In the genomic region with DNA sequence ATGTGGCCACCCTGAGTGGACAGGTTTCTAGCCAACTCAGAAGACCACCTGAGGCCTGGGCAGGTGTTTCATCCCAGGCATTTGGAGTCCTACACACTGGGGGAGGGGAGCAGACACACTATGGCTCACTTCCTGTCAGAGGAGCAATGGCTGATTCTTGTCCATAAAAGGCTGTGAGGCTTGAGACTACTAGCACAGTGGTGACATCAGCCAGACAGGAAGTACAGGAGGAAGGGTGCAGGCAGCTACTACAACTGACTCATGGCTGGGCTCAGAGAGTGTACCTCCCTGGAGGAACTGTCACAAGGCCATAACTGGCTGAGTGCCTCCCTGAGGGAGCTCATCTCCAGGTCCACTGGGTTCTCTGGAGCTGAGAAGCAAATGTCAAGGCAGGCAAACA, we compare ENCODE assay signal across 8 mouse cellular contexts. TPM values are rescaled to one million over a fixed set of nuclear protein-coding genes. Genes with fewer than 3 reads are reported as not detected.
DNase-seq lines count a peak whose midpoint lies in the region; ATAC-seq and TF ChIP-seq lines count a peak whose summit lies in the region.

No protein-coding gene starts in this region.

- H3K27ac ChIP-seq in bone marrow, adult 2 months (ENCODE audit: control insufficient read depth, insufficient read depth, low read depth, low read length, poor library complexity): peak overlapping the region; percentile 73
- H3K27ac ChIP-seq in heart, embryonic 15.5 days: peak overlapping the region; percentile 99

- no peak overlapping the region for H3K4me3 ChIP-seq in bone marrow, adult 2 months (replicated peaks; ENCODE audit: control insufficient read depth, low read depth, low read length)
- H3K4me3 ChIP-seq in heart, embryonic 15.5 days: no peak overlapping the region

- H3K4me2 ChIP-seq in heart, embryonic 15.5 days: no peak overlapping the region

- TF ChIP-seq CTCF in bone marrow, adult 2 months (IDR thresholded peaks at IDR 0.05; ENCODE audit: control insufficient read depth, insufficient read depth, low read length): no peak

- H3K9me3 ChIP-seq in heart, embryonic 15.5 days (replicated peaks): no peaks in the 10 kb centered on the region

- H3K4me1 ChIP-seq in bone marrow, adult 2 months (ENCODE audit: control insufficient read depth, insufficient read depth, low read length): peaks cover 30% of the 10 kb centered on the region
- H3K4me1 ChIP-seq in heart, embryonic 15.5 days (replicated peaks): peaks cover 100% of the 10 kb centered on the region

- no peak for DNase-seq in frontal cortex, postnatal 36 days (ENCODE audit: low spot score in 2 of 2)
- DNase-seq in kidney, postnatal 14 days: peak; percentile 83
- DNase-seq in lung, postnatal 4 days: peak; percentile 82 to 84
- peak; percentile 84 for DNase-seq in thymus, postnatal 14 days

- TF ChIP-seq POLR2A in bone marrow, adult 2 months (IDR thresholded peaks at IDR 0.05; ENCODE audit: borderline replicate concordance, control insufficient read depth, low read depth, low read length): no peak

- peak overlapping the region; percentile 38; the same call in 1 of the 2 replicates for H3K9ac ChIP-seq in heart, embryonic 15.5 days

- H3K36me3 ChIP-seq in heart, embryonic 15.5 days: peaks cover 15% of the 10 kb centered on the region

- H3K27me3 ChIP-seq in heart, embryonic 15.5 days: no peaks in the 10 kb centered on the region

- peak; percentile 25; the same call in 1 of the 2 replicates for ATAC-seq in frontal cortex, adult (ENCODE audit: low TSS enrichment)
- peak; percentile 85 for ATAC-seq in CD4-positive, CD25-positive, alpha-beta regulatory T cell, adult 4 months
- ATAC-seq in heart, embryonic 15.5 days (replicated peaks; ENCODE audit: insufficient number of reproducible peaks, insufficient read depth, low FRiP score, low read depth): peak; percentile 52

RNA-seq across cellular contexts. Expression of a gene that starts 41.5 kb away (rescaled TPM):
- polyA plus RNA-seq in CD4-positive, CD25-positive, alpha-beta regulatory T cell, adult 4 months (2017; shearing (Covaris generic)): 100 to 1,000 TPM; 206 to 220 TPM
- 264 and 399 TPM in 2 replicates for polyA plus RNA-seq in bone marrow, adult 2 months (2011; ENCODE audit: insufficient read depth, insufficient read length, low replicate concordance, missing spikeins)
- 25.2 and 33.7 TPM in 2 replicates for polyA plus RNA-seq in heart, embryonic 15.5 days (2015; fragmentation: Nextera tagmentation; extraction: Ambion mirVana)

RNA-seq across cellular contexts. Expression of a gene that starts 43.7 kb away (rescaled TPM):
- not detected for polyA plus RNA-seq in CD4-positive, CD25-positive, alpha-beta regulatory T cell, adult 4 months (2017; shearing (Covaris generic))
- 47.8 and 48.7 TPM in 2 replicates for polyA plus RNA-seq in bone marrow, adult 2 months (2011; ENCODE audit: insufficient read depth, insufficient read length, low replicate concordance, missing spikeins)
- polyA plus RNA-seq in heart, embryonic 15.5 days (2015; fragmentation: Nextera tagmentation; extraction: Ambion mirVana): 0.24 TPM in 1 of 2 replicates, not detected in the other

Comparison
In these comparisons a context has a peak if more than half of its experiments do, and no peak if none do; other contexts are left out.
1. ATAC-seq: peak in every context shown above with its lines; median percentile 85 in CD4-positive, CD25-positive, alpha-beta regulatory T cell, adult 4 months; 52 in heart, embryonic 15.5 days; 25 in frontal cortex, adult.
2. DNase-seq: peak in kidney, postnatal 14 days (single experiment), lung, postnatal 4 days (2 of 2) and thymus, postnatal 14 days (single experiment); none in frontal cortex, postnatal 36 days (0 of 2).
3. RNA of a gene that starts 43.7 kb away (polyA plus RNA-seq): 47.8 to 48.7 TPM in bone marrow, adult 2 months; 0.24 TPM in heart, embryonic 15.5 days and not detected in CD4-positive, CD25-positive, alpha-beta regulatory T cell, adult 4 months; every median in the first group is over 10 times any median in the second.